Mouse (Mus musculus): Measurements from ENCODE around the gene Lmx1b. TPM values are rescaled to one million over a fixed set of nuclear protein-coding genes. Genes with fewer than 3 reads are reported as not detected.
A peak's percentile ranks its signal among the peaks of the same experiment; 100 is the strongest.

Gene Lmx1b
- total RNA-seq (2021) = under 1 TPM; 0.17 to 0.21 TPM

DNA sequence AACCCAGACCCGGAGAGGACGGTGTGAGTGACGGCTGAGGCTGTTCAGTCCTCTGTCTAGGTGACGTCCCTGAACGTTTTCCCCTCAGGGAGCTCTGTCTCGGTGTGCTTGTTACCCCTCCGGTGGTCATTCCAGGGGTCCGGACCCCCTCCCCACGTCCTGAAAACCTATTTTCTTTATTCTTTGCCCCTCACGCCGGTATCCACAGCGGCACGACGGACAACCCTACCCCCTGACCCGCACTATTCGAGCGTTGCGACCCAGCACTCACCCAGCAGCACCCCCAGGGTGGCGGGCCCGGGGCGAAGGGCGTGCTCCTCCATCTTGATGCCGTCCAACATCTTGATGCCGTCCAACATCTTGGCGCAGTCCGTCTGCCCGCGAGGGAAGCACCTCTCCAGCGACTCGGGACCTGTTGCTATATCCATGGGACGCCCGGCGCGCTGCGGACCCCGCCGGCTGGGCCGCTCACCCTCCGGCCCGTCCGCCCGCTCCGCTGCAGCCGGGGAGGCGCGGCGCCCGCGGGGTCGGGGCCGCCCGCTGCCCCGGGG, at the start of gene Lmx1b:
Lmx1b (minus strand) TSS at position 341 of the 551 bp plus-strand sequence.
- no peak for DNase-seq (ENCODE audit: low spot score)
- intact Hi-C loops (cut with DNase I) = loop anchor here (5.0 kb wide), 1 partner anchor 73 kb away; no protein-coding TSS in a partner anchor

DNA sequence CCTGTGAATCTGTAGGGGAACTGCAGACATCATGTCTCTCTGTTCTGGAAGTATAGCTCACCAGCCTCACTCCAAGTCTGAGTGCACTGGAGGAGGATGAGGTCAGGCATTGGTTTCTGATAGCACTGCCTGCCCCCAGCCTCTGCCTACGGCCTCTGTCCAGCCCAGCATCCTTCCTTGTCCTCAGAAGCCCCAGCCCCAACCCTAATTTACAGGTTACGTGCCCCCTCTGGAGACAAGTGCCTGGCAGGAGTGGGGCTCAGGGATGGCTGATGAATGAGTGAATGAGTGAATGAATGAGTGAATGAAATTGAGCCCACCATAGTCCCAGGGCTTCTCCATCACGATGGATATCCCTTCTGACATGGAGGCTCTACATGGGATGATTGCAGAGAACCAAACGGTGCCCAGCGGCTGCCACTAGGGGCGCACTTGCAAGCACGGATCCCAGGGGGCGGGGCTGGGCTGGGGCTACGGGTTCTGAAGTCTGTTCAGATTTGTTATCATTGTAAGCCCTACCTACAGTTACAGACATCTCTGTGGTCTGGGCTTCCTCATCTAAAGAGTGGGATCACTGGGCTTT, 49.7 kb upstream of the Lmx1b start:
- intact Hi-C loops (cut with DNase I) = no loop called here
- DNase-seq (ENCODE audit: low spot score) = no peak

DNA sequence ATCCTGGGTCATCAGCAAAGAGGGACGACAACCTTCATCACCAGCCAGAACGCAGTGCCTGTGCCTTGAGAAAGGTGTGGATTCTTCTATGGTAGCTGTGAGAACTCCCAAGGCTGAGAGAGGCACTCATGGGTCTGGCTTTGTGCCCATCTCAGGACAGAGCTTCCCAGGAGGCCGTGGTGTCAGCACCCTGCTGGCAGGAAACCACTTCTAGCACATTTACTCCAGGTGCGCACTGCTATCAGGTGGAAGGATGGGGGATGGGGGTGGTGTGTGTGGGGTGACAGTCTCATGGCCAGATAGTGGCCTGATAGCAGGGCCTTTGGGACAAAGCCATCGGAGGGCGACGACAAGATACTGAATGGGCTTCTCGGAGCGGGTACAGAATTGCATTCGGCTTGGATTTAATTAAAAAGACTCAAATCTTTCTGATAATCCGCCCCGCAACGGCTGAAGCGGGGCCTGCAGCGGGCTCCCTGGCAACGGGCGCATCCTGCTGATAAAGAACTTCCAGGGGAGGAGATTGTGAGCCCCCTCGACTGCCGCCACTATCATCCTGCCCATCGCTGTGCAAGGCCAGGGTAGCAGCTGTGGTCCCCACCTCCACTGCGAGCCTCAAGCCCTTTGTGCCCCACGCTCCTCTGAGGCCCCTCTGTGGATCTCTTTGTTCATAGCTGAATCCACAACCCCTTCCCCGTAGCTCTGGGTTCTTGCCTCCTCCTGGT, 49.0 kb upstream of the Lmx1b start:
- intact Hi-C loops (cut with DNase I) = no loop called here
- no peak for DNase-seq (ENCODE audit: low spot score)

DNA sequence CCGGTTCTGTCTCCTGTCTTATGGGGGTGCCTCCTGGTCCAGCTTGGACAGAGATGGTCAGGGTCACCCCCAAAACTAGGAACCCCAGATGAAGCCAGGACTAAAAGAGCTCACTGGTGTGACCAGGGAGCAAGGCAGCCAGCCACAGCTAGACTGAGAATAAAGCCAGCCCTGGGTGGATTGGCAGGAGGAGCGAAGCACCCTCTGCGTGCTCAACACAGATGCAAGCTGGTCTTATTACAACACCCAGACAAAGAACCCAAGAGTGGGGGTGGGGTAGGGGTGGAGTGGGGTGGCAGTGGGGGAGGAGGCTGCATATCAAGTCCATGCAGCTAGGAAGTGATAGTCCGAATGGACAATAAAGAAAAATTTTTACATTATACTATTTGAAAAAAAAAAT, 43.3 kb upstream of the Lmx1b start:
- intact Hi-C loops (cut with DNase I) = no loop called here
- DNase-seq (ENCODE audit: low spot score) = no peak

DNA sequence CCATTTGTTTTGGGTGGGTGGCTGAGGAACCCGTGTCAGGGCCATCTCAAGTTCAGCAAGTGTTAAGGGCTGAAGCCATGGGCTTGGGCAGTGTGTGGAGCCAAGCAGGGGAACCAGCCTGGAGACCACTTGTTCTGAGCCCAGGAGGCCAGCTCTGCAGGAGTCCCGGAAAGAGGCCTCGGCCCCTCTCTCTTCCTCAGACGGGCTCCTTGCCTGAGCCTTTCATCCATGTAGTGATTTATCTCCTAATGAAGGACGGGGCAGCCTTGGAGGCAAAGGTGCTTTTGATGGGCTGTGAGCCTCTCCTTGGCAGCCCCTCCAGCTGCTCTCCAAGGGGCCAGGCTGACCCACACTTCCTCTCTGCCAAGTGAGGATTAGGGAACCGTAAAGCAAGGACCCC, 42.8 kb upstream of the Lmx1b start:
- no peak for DNase-seq (ENCODE audit: low spot score)
- intact Hi-C loops (cut with DNase I) = no loop called here

DNA sequence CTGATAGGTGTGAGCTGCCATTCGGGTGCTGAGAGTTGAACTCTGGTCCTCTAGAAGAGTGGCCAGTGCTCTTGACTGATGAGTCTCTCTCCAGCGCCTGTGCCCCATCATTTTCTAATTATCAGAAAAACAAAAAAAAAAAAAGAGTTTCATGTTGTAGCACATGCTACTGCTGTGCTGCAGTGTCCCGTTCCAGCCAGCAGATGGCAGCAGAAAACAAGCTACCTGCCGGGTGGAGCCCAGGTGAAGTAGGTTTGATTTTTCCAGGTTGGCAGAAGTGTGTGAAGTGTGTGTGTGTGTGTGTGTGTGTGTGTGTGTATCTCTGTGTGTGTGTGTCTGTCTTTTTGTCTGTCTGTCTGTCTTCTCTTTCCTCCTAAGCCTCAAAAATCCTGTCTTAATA, 41.9 kb upstream of the Lmx1b start:
- no peak for DNase-seq (ENCODE audit: low spot score)
- intact Hi-C loops (cut with DNase I) = loop anchor here (1.0 kb wide), 1 partner anchor 54 kb away; no protein-coding TSS in a partner anchor

DNA sequence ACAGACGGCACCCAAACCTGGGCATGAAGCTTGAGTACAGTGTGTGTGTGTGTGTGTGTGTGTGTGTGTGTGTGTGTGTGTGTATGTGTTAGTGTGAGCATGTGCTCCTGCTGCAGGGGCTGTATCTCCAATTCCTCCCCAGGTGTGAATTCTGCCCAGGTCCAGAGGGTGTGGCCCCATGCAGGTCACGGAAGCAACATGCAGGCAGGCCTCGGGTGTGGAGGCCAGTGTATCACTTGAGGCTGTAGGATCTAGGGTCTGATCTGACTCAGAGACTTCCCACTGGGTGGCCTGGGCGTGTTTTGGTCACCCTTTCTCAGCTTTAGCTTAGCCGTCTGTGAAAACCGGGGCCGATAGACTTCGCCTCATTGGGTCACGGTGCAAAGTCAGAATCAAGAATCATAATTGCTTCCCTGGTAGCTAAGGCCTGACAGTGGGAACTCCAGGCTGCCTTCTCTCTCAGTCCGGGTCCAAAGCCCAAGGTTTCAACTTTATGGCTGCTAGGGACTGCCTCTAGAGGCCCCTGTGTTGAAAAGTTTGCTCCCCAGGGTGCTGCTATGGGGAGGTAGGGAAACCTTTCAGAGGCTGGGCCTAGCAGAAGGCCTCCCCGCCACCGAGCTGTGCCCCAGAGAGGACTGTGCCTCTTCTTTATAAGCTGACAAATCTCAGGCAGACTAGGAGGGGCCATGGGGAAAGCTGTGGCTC, 38.8 kb upstream of the Lmx1b start:
- no peak for DNase-seq (ENCODE audit: low spot score)
- intact Hi-C loops (cut with DNase I) = no loop called here

DNA sequence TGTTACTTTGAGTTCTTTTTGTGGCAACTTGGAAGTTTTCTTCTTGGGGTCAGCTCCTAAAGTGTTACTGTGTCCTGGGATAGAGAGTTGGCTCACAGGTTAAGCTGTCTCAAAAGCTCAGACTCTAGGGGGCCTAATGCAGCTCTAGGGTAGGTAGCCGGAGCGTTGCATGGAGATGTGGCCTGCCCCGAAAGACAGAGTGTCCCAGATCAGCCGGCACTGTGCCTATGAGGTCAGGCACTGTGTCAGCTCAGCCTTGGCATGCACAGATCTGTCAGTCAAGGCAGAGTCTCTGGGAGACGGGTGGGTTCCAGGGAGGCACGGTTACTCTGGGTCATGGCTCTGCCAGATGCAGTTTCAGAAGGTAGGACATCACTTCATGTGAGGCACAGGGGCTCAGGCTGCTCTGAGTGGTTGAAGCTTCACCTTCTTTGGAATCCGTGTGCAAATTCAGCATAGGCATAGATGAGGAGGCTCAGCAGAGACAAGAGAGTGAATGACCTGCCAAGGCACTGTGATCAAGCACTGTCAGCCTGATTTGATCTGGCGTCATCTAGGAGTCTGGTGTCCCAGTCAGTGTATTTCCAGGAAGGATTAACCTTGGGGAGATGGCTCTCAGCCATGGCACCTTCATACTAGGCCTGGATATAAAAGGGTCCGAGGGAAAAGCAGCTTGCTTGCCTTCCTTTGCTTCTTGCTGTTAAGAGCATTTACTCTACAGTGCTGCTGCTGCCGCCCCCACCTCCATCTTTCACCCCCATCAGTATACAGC, 32.6 kb upstream of the Lmx1b start:
- intact Hi-C loops (cut with DNase I) = no loop called here
- DNase-seq (ENCODE audit: low spot score) = no peak

DNA sequence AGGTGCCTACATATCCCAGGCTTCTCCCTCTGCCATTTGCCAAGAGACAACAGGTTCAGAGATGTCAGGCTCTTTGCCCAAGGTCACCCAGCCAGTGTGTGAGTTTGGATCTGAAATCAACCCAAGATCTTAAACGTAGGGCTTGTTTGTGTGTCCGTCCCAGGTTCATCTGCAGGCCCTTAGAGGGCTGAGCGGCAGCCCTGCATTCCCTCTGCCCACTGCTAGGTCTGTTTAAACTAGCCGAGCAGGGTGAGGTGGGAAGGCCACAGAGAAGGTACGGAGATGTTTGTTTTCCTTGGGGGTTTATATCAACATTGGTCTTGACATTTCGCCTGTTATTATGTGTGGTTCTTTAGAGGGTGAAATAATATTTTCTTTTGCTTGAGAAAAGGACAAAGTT, 28.4 kb upstream of the Lmx1b start:
- intact Hi-C loops (cut with DNase I) = no loop called here
- DNase-seq (ENCODE audit: low spot score) = no peak

DNA sequence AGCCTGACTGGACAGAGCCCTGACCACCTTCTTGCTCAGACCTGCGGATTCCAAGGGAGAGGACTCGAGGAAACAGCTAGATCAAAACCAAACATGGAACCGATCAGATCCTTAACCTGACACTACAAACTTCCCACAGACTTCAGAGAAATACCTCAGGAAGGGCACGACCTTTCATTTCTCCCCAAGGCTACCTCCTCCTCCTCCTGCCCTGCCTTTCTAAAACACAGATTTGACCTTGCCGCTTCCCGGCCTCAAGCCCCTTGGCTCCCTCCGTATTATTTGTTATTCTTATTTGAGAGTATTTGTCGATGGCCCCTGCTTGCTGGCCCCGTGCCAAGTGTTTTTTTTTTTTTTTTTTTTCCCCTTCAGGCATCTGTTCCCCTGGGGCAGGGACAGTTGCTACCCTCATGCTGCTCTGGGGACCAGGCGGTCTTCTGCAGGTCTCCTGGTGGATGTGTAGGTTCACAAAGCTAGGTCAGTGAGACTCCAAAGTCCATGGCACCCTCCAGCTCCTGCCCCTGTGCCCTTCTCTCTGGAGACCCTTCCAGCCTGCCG, 26.2 kb upstream of the Lmx1b start:
- intact Hi-C loops (cut with DNase I) = no loop called here
- no peak for DNase-seq (ENCODE audit: low spot score)

DNA sequence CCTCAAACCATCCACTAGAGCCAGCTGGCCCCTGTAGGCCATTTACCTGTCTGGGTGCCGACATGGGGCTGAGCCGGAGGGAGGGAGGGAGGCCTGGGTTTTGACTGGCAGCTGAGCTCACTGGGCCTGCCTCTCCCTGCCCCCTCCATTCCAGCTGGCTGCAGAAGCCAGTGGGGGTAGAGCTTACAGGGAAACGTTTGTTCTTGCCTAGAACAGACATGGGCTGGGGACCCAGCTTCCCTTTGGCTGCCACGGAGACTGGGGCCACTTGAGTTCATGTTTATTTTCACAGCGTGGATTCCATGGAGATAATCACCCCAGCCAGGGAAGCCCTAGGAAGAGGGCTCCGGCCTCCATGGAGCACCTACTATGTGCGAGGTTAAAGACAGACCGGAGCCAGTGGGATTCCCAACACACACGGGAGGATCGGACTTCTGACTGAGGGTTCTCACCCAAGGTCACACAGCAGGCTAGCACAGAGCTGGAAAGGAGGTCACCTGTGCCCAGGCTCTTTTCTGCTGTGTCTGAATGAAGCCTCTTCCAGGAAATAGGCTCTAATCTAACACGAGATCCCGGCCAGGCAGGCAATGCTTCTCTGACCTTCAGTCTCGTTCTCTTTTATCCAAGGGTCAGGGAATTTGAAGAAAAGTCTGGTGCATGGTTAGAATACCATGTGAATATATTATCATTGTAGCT, 25.2 kb upstream of the Lmx1b start:
- DNase-seq (ENCODE audit: low spot score) = peak; percentile 33
- intact Hi-C loops (cut with DNase I) = no loop called here

DNA sequence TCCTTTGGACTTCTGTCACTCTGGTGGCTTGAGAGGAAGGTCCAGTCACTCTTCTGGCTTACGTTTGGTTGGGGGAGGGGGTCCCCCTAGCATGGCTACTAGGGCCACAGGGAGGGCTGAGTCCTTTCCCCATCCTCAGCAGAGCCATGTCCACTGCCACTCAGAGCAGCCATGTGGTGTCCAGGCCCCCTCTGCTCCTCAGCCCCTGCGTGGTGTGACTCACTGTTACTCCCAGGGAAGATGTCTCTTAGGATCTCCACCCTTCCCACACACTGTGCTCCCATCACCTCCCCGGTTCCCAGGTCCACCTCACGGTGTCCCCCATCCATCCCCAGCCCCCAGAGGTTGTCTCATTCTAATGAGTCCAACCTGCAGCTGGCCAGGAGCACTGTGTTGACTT, 24.4 kb upstream of the Lmx1b start:
- intact Hi-C loops (cut with DNase I) = no loop called here
- no peak for DNase-seq (ENCODE audit: low spot score)

DNA sequence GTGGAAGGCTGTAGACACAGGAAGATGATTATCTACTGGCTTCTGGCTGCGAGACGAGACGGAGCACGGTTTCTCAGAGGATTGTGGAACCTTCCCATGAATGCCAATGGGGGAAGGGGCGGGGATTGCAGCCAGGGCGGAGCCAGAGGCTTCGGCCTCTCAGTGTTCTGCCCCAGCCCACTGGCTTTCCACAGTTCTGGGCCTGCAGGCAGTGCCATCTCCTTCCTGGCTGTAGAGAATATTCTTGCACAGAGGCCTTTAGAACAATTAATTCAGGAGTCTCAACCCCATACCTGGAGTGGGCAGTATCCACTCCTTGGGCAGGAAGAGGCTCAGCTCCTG, 18.9 kb upstream of the Lmx1b start:
- intact Hi-C loops (cut with DNase I) = no loop called here
- DNase-seq (ENCODE audit: low spot score) = no peak

DNA sequence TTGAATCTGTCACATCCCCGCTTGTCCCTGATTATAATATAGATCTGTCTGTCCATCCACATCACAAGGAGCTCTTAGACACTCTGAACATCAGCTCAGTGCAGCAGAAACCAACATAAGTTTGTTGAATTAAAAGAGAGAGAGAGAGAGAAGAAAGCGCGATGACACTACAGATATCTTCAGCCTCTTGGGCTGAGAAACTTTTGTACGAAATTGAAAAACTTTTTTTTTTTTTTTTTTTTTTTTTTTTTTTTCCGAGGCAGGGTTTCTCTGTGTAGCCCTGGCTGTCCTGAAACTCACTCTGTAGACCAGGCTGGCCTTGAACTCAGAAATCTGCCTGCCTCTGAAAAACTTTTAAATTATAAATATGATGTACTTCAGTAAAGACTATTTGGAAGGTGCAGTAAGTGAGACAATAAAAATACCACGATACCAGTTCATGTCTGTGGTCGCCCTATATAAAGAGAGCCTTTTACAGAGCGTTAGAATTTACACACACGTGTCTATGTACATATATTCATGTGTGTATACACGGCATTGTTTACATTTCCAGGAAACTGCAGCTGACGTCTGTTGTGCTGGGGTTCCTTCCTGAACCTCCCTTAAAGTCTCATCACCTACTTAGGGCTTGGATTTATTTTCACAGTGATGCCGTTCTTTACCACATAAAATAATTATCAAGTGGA, 18.4 kb upstream of the Lmx1b start:
- intact Hi-C loops (cut with DNase I) = no loop called here
- DNase-seq (ENCODE audit: low spot score) = no peak

DNA sequence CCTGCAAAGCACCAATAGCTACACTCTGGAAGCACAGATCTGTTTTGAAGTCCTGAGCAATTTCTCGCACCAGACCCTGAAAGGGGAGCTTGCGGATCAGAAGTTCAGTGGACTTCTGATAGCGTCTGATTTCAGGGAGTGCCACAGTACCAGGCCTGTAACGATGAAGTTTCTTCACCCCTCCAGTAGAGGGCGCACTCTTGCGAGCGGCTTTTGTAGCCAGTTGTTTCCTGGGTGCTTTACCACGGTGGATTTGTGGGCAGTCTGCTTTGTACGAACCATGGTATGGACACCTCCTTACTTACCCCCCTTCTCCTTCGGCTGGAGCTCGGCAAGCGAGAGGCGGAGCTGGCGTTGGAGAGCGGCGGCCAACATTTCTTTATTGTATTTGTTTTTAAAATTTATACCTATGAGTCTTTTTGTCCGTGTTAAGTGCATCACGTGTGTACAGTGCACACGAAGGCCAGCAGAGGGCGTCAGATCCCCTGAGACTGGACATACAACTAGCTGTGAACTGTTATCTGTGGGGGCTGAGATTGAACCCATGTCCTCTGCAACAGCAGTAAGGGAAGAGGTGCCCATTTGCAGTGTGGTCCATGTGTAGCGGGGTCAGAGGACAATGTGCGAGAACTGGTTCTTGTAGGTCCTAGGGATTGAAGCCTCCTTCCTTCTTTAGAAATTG, 12.3 kb upstream of the Lmx1b start:
- DNase-seq (ENCODE audit: low spot score) = no peak
- intact Hi-C loops (cut with DNase I) = no loop called here

DNA sequence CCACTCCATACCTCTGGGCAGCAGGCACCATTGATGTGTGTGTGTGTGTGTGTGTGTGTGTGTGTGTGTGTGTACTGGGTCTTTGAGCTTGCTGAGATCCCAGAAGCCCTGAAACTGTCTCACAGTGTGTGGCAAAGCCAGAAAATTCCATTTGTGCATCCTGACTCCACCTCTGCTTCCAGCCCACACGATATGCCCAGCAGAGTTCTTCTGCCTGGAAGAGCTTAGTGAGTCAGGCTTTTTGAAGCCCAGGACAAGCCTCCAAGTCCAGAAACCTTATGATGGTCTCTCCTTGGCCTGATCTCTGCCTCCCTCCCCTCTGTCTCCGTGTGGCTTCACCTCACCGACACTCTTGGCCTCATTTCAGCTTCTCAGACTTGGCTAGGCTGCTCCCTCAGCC, 9.1 kb upstream of the Lmx1b start:
- intact Hi-C loops (cut with DNase I) = no loop called here
- DNase-seq (ENCODE audit: low spot score) = no peak

DNA sequence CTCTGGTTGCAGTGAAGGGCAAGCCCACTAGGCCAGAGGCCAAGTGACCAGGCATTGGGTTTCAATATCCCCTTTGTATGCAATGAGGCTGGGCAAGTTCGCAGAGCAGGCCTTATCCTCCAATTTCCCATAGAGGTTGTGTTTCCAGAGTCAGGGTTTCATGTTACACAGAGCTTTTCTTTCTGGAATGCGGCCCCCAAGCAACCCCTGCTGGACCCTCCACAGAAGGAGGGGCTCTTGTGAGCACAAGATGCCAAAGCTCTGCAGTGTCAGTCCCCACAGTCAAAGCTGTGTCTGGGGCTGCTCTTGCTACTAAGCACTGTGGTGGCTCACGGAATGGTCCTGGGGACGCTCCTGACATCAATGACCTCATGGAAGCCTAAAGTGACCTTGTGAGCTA, 8.6 kb upstream of the Lmx1b start:
- no peak for DNase-seq (ENCODE audit: low spot score)
- intact Hi-C loops (cut with DNase I) = no loop called here

DNA sequence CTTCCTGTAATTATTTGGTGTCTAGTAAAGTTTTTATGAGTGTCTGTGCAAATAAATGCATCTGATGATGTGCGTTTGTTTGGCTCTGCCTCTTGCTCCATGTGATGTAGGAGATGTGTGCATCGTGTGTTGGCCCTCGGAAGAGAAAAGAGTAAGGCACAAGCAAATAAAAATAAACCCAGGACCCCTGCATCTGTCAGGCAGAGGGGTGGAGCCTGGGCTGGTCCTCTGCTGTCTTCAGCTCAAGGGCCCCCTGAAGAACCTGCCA, 5.9 kb upstream of the Lmx1b start:
- DNase-seq (ENCODE audit: low spot score) = no peak
- intact Hi-C loops (cut with DNase I) = no loop called here

All from heart, postnatal 25 days (tissue).